Mouse (Mus musculus): ENCODE measurements at regions not wholly inside any gene's neighbourhood (a gene's known extent, or its start where the extent isn't known, plus 50 kb on each side); places are given as distances from the start of the nearest gene placed in this dataset.
"Not testable (repeated sequence)": the region's sequence is repeated elsewhere in the genome, so short reads cannot be mapped to it uniquely, and the experiment has no call there.

GRCm38 (mm10) chr14:37571971-37572370 lies 436.9 kb upstream of the Ghitm start:
- peak in 1 of 2 experiments; percentile 1 for DNase-seq

- no peak for DNase-seq
Measured at GRCm38 (mm10) chr14:37558258-37558657, 423.2 kb upstream of the Ghitm start.

- DNase-seq = no peak
Measured at GRCm38 (mm10) chr14:37523616-37524015, 388.5 kb upstream of the Ghitm start.

- not testable (repeated sequence) for DNase-seq
Measured at GRCm38 (mm10) chr14:37520631-37521030, 385.6 kb upstream of the Ghitm start.

- DNase-seq = no peak
Measured at GRCm38 (mm10) chr14:37505314-37505713, 370.2 kb upstream of the Ghitm start.

GRCm38 (mm10) chr14:37490711-37491110 lies 355.6 kb upstream of the Ghitm start:
- DNase-seq = peak in 1 of 2 experiments; percentile 1

GRCm38 (mm10) chr14:37485292-37485691 lies 350.2 kb upstream of the Ghitm start:
- no peak for DNase-seq

GRCm38 (mm10) chr14:37477599-37477998 lies 342.5 kb upstream of the Ghitm start:
- no peak for DNase-seq

- no peak for DNase-seq
Measured at GRCm38 (mm10) chr14:37468711-37469110, 333.6 kb upstream of the Ghitm start.

- no peak for DNase-seq
Measured at GRCm38 (mm10) chr14:37440874-37441273, 305.8 kb upstream of the Ghitm start.

- DNase-seq = no peak
Measured at GRCm38 (mm10) chr14:37430656-37431055, 295.6 kb upstream of the Ghitm start.

- no peak for DNase-seq
Measured at GRCm38 (mm10) chr14:37425506-37425905, 290.4 kb upstream of the Ghitm start.

- no peak for DNase-seq
Measured at GRCm38 (mm10) chr14:37421566-37421965, 286.5 kb upstream of the Ghitm start.

GRCm38 (mm10) chr14:37412583-37412982 lies 277.5 kb upstream of the Ghitm start:
- DNase-seq = not testable (repeated sequence)

GRCm38 (mm10) chr14:37371972-37372371 lies 236.9 kb upstream of the Ghitm start:
- no peak for DNase-seq

GRCm38 (mm10) chr14:37361896-37362295 lies 226.8 kb upstream of the Ghitm start:
- DNase-seq = no peak

- DNase-seq = peak; percentile 26 to 76
Measured at GRCm38 (mm10) chr14:37355968-37356704, 221.1 kb upstream of the Ghitm start.

GRCm38 (mm10) chr14:37323392-37323791 lies 188.3 kb upstream of the Ghitm start:
- peak; percentile 42 to 53 for DNase-seq

- DNase-seq = no peak
Measured at GRCm38 (mm10) chr14:37315239-37315895, 180.3 kb upstream of the Ghitm start.

GRCm38 (mm10) chr14:37313906-37314305 lies 178.8 kb upstream of the Ghitm start:
- DNase-seq = no peak

GRCm38 (mm10) chr14:37312887-37313286 lies 177.8 kb upstream of the Ghitm start:
- DNase-seq = no peak

- no peak for DNase-seq
Measured at GRCm38 (mm10) chr14:37306622-37307274, 171.7 kb upstream of the Ghitm start.

GRCm38 (mm10) chr14:37298631-37299030 lies 163.6 kb upstream of the Ghitm start:
- peak in 1 of 2 experiments; percentile 19 for DNase-seq

- DNase-seq = no peak
Measured at GRCm38 (mm10) chr14:37296531-37296930, 161.5 kb upstream of the Ghitm start.
